In the genomic region with DNA sequence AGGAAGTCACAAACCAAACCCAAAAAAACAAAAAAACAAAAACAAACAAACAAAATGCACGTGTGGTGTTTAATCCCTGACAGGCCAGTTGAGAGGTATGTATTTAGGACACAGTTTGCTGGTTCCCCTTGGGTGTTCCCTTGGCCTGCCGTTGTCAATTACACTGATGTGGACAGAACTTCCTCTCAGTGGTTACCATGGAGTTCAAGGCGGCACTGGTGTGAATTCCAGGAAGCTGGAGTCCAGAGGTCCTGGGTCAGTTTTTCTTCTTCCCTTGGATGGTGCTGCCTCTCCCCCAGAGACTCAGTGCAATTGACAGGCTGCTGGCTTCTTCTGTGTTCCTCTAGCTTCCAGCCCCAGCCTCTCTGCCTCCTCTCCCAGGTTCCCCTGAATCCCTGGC, we compare ENCODE assay signal across 21 mouse cellular contexts. TPM values are rescaled to one million over a fixed set of nuclear protein-coding genes. Genes with fewer than 3 reads are reported as not detected.
DNase-seq lines count a peak whose midpoint lies in the region; ATAC-seq and TF ChIP-seq lines count a peak whose summit lies in the region.
"Had no signal": no experiment of that assay in that cellular context is flagged by ENCODE, and none has a peak within 500 bp of the region (broad histone marks: within the 10 kb centered on the region; RNA-seq: fewer than 3 reads in every experiment).

No protein-coding gene starts in this region.

- no peaks in the 10 kb centered on the region for H3K27me3 ChIP-seq in forebrain, embryonic 10.5 days (ENCODE audit: poor library complexity, severe bottlenecking)
- H3K27me3 ChIP-seq: limb, embryonic 15.5 days; lung, embryonic 15.5 days; midbrain, embryonic 15.5 days; Patski had no signal

- no peak for TF ChIP-seq POLR2A in lung, adult 2 months (IDR thresholded peaks at IDR 0.05; ENCODE audit: borderline replicate concordance, extremely low read depth, low read depth, low read length)

- H3K4me1 ChIP-seq in lung, adult 2 months (ENCODE audit: control insufficient read depth, insufficient read depth, low read length): no peaks in the 10 kb centered on the region
- H3K4me1 ChIP-seq in forebrain, embryonic 10.5 days: peaks cover 8% of the 10 kb centered on the region
- H3K4me1 ChIP-seq: limb, embryonic 15.5 days; lung, embryonic 15.5 days; midbrain, embryonic 15.5 days had no signal

- H3K9me3 ChIP-seq in forebrain, embryonic 10.5 days: no peaks in the 10 kb centered on the region
- H3K9me3 ChIP-seq: limb, embryonic 15.5 days; lung, embryonic 15.5 days; midbrain, embryonic 15.5 days had no signal

- no peak for TF ChIP-seq CTCF in lung, adult 2 months (IDR thresholded peaks at IDR 0.05; ENCODE audit: insufficient read depth, low read length)

- WGBS in lung, adult 2 months: 30% methylated on average over 3 of the region's 3 CpGs
- 60% methylated on average over 3 of the region's 3 CpGs for WGBS in forebrain, embryonic 10.5 days

- H3K4me3 ChIP-seq in lung, adult 2 months (replicated peaks; ENCODE audit: extremely low read depth, low read depth, low read length): no peak overlapping the region
- no peak overlapping the region for H3K4me3 ChIP-seq in forebrain, embryonic 10.5 days
- H3K4me3 ChIP-seq: gastrocnemius, adult 2 months; limb, embryonic 15.5 days; lung, embryonic 15.5 days; midbrain, embryonic 15.5 days had no signal

- H3K36me3 ChIP-seq in forebrain, embryonic 10.5 days (replicated peaks): peaks cover 20% of the 10 kb centered on the region; the same call in 1 of the 2 replicates

- H3K27ac ChIP-seq in forebrain, embryonic 10.5 days: no peak overlapping the region
- H3K27ac ChIP-seq: gastrocnemius, adult 2 months; limb, embryonic 15.5 days; lung, embryonic 15.5 days; midbrain, embryonic 15.5 days had no signal

- peak; percentile 12 for DNase-seq in heart, adult 8-10 months (ENCODE audit: low spot score)
- DNase-seq in heart, postnatal 4 days: no peak
- DNase-seq in lung, adult 18-20 months: peak; percentile 15 to 16
- DNase-seq in lung, adult 2 months: no peak
- peak; percentile 33 for DNase-seq in lung, postnatal 10 days
- DNase-seq in retina, postnatal 1 day: peak; percentile 19
- DNase-seq in forebrain, embryonic 10.5 days (ENCODE audit: extremely low spot score, low spot score): no peak
- DNase-seq: B cell, adult 2 months; cerebellum, adult 11 months; cerebellum, postnatal 36 days; gastrocnemius, adult 2 months; heart, postnatal 36 days; layer of hippocampus, adult 9-11 months; right cerebral cortex, postnatal 25 days had no signal

- no peak for ATAC-seq in frontal cortex, adult (ENCODE audit: low TSS enrichment)
- ATAC-seq: forebrain, embryonic 16.5 days; intestine, postnatal 0 days; midbrain, embryonic 15.5 days; Patski had no signal

RNA-seq across cellular contexts. Expression of a gene that starts 23.3 kb away (rescaled TPM):
- 10 to 100 TPM; 20.3 to 23.3 (median 22.2) TPM for total RNA-seq in heart, adult 8-10 months (2022)
- total RNA-seq in heart, postnatal 4 days (2021): 10 to 100 TPM; 17.3 to 17.8 TPM
- 31.3 and 35.0 TPM in 2 replicates for polyA plus RNA-seq in lung, adult 2 months (2012; rRNA removed)
- polyA plus RNA-seq in forebrain, embryonic 10.5 days (2016; fragmentation: Nextera tagmentation; extraction: Ambion mirVana): 51.6 and 53.4 TPM in 2 replicates

Comparison
In these comparisons a context has a peak if more than half of its experiments do, and no peak if none do; other contexts are left out.
1. DNase-seq: peak in heart, adult 8-10 months (single experiment), lung, adult 18-20 months (2 of 2), lung, postnatal 10 days (single experiment) and retina, postnatal 1 day (single experiment); none in heart, postnatal 4 days (single experiment), lung, adult 2 months (single experiment) and forebrain, embryonic 10.5 days (single experiment).